Mouse (Mus musculus) neural tube, embryonic 13.5 days (tissue): ENCODE results near the gene AC129217.1. TPM values are rescaled to one million over a fixed set of nuclear protein-coding genes. Genes with fewer than 3 reads are reported as not detected.
"Not testable (repeated sequence)": the region's sequence is repeated elsewhere in the genome, so short reads cannot be mapped to it uniquely, and the experiment has no call there.

Source experiments
- ATAC-seq: fragments of 200-750 bp; cut with Nextera tagmentation; 2 replicates; pipeline ENCODE4 v1.8.0; 2017; ENCODE audit warnings: low read depth, mild to moderate bottlenecking, moderate TSS enrichment, moderate library complexity
- H3K27ac ChIP-seq: fragments of 300-500 bp; sonication (generic); replicated peaks from 2 replicates; pipeline ENCODE4 v1.5.1; 2015; ENCODE audit warnings: moderate library complexity, mild to moderate bottlenecking, inconsistent platforms
- H3K27me3 ChIP-seq: fragments of 300-500 bp; sonication (generic); 2 replicates; pipeline ENCODE4 v1.6.1; 2015; ENCODE audit warnings: mild to moderate bottlenecking, inconsistent platforms
- H3K36me3 ChIP-seq: fragments of 300-500 bp; sonication (generic); 2 replicates; pipeline ENCODE4 v1.6.1; 2015; ENCODE audit warnings: mild to moderate bottlenecking, inconsistent platforms
- H3K4me1 ChIP-seq: fragments of 300-500 bp; sonication (generic); replicated peaks from 2 replicates; pipeline ENCODE4 v1.6.1; 2015; ENCODE audit warnings: inconsistent platforms
- H3K4me2 ChIP-seq: fragments of 300-500 bp; sonication (generic); 2 replicates; pipeline ENCODE4 v1.6.1; 2015; ENCODE audit warnings: inconsistent platforms, mild to moderate bottlenecking, moderate library complexity
- H3K4me3 ChIP-seq: fragments of 300-500 bp; sonication (generic); 2 replicates; pipeline ENCODE4 v1.5.1; 2015; ENCODE audit warnings: mild to moderate bottlenecking, inconsistent platforms
- H3K9ac ChIP-seq: fragments of 300-500 bp; sonication (generic); 2 replicates; pipeline ENCODE4 v1.6.1; 2015; ENCODE audit warnings: moderate library complexity, mild to moderate bottlenecking, inconsistent platforms
- H3K9me3 ChIP-seq: fragments of 300-500 bp; sonication (generic); 2 replicates; pipeline ENCODE4 v1.6.1; 2016; ENCODE audit warnings: inconsistent platforms
- WGBS: fragments of 180-500 bp; shearing (Covaris S2); methylation state at CpG from one replicate; pipeline ENCODE4 v1.1.7; 2015; 5-methylcytosine and 5-hydroxymethylcytosine counted together
- polyA plus RNA-seq: library from polyadenylated mRNA; unstranded; fragments of >200 nt; fragmentation: Nextera tagmentation; extraction: Ambion mirVana; gene quantifications from 2 replicates; pipeline ENCODE4 v1.2.1, GENCODE M21; 2015

Gene AC129217.1
- polyA plus RNA-seq, 1 experiment from 2014 or later, result not detected

DNA sequence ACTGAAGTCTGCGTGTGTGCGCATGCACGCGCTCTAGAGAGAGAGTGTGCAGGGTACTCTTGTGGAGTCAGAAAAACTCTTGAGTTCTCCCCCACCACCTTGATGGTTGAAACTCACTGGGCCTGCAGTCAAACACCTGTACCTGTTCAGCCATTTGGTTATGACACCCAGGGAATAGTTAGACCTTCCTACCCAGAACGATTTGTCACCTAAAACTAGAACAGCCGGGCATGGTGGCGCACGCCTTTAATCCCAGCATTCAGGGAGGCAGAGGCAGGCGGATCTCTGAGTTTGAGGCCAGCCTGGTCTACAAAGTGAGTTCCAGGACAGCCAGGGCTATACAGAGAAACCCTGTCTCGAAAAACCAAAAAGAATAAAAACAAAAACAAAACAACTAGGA, 6.8 kb downstream of the AC129217.1 start:
- peak overlapping the region; percentile 70 for H3K4me3 ChIP-seq
- ATAC-seq, result not testable (repeated sequence)
- 98% methylated on average over 10 of the region's 10 CpGs for WGBS

GRCm38 (mm10) chr19:8837251-8837791, 7.7 kb downstream of the AC129217.1 start, which contains the start of gene Bscl2:
Bscl2 (plus strand) TSS chr19:8837467.
- H3K4me3 ChIP-seq, result peak within 1 kb of the TSS; percentile 70
- H3K27me3 ChIP-seq, result no peaks in the 10 kb centered on the region
- peak within 1 kb of the TSS; percentile 77 for H3K4me2 ChIP-seq
- H3K27ac ChIP-seq, result peak within 1 kb of the TSS; percentile 99
- peak within 1 kb of the TSS; percentile 93 for H3K9ac ChIP-seq
- peak; percentile 71 for ATAC-seq
- no peaks in the 10 kb centered on the region for H3K9me3 ChIP-seq
- peaks cover 51% of the 10 kb centered on the region for H3K4me1 ChIP-seq
- under 1% methylated on average over 38 of the region's 38 CpGs for WGBS
- peaks cover 45% of the 10 kb centered on the region for H3K36me3 ChIP-seq

More for the DNA sequence above, 6.8 kb downstream of the AC129217.1 start:
- Histone ChIP-seq H3K27ac (peak overlapping the region; percentile 99), H3K4me1 (peaks cover 44% of the 10 kb centered on the region), H3K4me2 (peak overlapping the region; percentile 77), H3K36me3 (peaks cover 53% of the 10 kb centered on the region)
- H3K27me3 ChIP-seq, H3K9me3 ChIP-seq, H3K9ac ChIP-seq: not testable (repeated sequence)

- Histone ChIP-seq H3K4me2 (peak overlapping the region; percentile 77), H3K4me1 (peaks cover 51% of the 10 kb centered on the region), H3K36me3 (peaks cover 44% of the 10 kb centered on the region), H3K9me3 (no peaks in the 10 kb centered on the region), H3K4me3 (peak overlapping the region; percentile 70), H3K9ac (peak overlapping the region; percentile 93), H3K27me3 (no peaks in the 10 kb centered on the region), H3K27ac (peak overlapping the region; percentile 99)
- peak; percentile 26 for ATAC-seq
- 16% methylated on average over 15 of the region's 15 CpGs for WGBS
Measured at GRCm38 (mm10) chr19:8838041-8838730, 8.6 kb downstream of the AC129217.1 start.

GRCm38 (mm10) chr19:8839103-8839907, 9.7 kb downstream of the AC129217.1 start, which contains the start of gene Gng3:
Gng3 (minus strand) TSS chr19:8839194.
- H3K4me2 ChIP-seq, result peak within 1 kb of the TSS; percentile 77
- H3K4me3 ChIP-seq, result peak within 1 kb of the TSS; percentile 70
- peaks cover 51% of the 10 kb centered on the region for H3K4me1 ChIP-seq
- 37% methylated on average over 11 of the region's 11 CpGs for WGBS
- H3K9me3 ChIP-seq, result no peaks in the 10 kb centered on the region
- peak within 1 kb of the TSS; percentile 99 for H3K27ac ChIP-seq
- no peaks in the 10 kb centered on the region for H3K27me3 ChIP-seq
- peak within 1 kb of the TSS; percentile 93 for H3K9ac ChIP-seq
- H3K36me3 ChIP-seq, result peaks cover 40% of the 10 kb centered on the region
- ATAC-seq, result peak; percentile 90

GRCm38 (mm10) chr19:8839908-8840791, 10.6 kb downstream of the AC129217.1 start:
- no peak for ATAC-seq
- peak overlapping the region; percentile 70 for H3K4me3 ChIP-seq

DNA sequence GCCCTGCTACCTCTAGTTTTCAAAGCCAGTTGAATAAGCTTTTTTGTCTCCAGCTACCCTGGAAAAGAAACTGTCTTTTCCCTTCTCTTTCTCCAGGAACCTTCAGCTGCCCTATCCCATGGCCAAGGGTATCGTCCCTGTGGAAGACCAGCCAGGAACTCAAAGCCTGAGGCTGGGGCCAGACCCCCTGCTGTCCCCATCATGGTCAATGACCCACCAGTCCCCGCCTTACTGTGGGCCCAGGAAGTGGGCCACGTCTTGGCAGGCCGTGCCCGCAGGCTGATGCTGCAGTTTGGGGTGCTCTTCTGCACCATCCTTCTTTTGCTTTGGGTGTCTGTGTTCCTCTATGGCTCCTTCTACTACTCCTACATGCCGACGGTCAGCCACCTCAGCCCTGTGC, 11.4 kb downstream of the AC129217.1 start:
- no peaks in the 10 kb centered on the region for H3K27me3 ChIP-seq
- peak overlapping the region; percentile 93 for H3K9ac ChIP-seq
- peak overlapping the region; percentile 77 for H3K4me2 ChIP-seq
- H3K4me3 ChIP-seq, result peak overlapping the region; percentile 70
- peaks cover 51% of the 10 kb centered on the region for H3K4me1 ChIP-seq
- H3K9me3 ChIP-seq, result no peaks in the 10 kb centered on the region
- ATAC-seq, result no peak
- H3K36me3 ChIP-seq, result peaks cover 36% of the 10 kb centered on the region
- H3K27ac ChIP-seq, result peak overlapping the region; percentile 99; the same call in 1 of the 2 replicates
- WGBS, result 91% methylated on average over 7 of the region's 7 CpGs

More at GRCm38 (mm10) chr19:8839908-8840791, 10.6 kb downstream of the AC129217.1 start:
- peaks cover 51% of the 10 kb centered on the region for H3K4me1 ChIP-seq
- H3K9ac ChIP-seq, result peak overlapping the region; percentile 93
- H3K4me2 ChIP-seq, result peak overlapping the region; percentile 77
- H3K27me3 ChIP-seq, result no peaks in the 10 kb centered on the region
- H3K36me3 ChIP-seq, result peaks cover 35% of the 10 kb centered on the region
- H3K9me3 ChIP-seq, result no peaks in the 10 kb centered on the region
- WGBS, result 13% methylated on average over 29 of the region's 29 CpGs
- H3K27ac ChIP-seq, result peak overlapping the region; percentile 99

GRCm38 (mm10) chr19:8842961-8843360, 13.4 kb downstream of the AC129217.1 start:
- no peak overlapping the region for H3K27ac ChIP-seq
- 89% methylated on average over 6 of the region's 6 CpGs for WGBS
- peaks cover 38% of the 10 kb centered on the region for H3K4me1 ChIP-seq
- H3K4me3 ChIP-seq, result no peak overlapping the region
- no peaks in the 10 kb centered on the region for H3K27me3 ChIP-seq
- H3K9ac ChIP-seq, result no peak overlapping the region
- H3K36me3 ChIP-seq, result peaks cover 52% of the 10 kb centered on the region
- H3K4me2 ChIP-seq, result no peak overlapping the region
- H3K9me3 ChIP-seq, result no peaks in the 10 kb centered on the region
- no peak for ATAC-seq

DNA sequence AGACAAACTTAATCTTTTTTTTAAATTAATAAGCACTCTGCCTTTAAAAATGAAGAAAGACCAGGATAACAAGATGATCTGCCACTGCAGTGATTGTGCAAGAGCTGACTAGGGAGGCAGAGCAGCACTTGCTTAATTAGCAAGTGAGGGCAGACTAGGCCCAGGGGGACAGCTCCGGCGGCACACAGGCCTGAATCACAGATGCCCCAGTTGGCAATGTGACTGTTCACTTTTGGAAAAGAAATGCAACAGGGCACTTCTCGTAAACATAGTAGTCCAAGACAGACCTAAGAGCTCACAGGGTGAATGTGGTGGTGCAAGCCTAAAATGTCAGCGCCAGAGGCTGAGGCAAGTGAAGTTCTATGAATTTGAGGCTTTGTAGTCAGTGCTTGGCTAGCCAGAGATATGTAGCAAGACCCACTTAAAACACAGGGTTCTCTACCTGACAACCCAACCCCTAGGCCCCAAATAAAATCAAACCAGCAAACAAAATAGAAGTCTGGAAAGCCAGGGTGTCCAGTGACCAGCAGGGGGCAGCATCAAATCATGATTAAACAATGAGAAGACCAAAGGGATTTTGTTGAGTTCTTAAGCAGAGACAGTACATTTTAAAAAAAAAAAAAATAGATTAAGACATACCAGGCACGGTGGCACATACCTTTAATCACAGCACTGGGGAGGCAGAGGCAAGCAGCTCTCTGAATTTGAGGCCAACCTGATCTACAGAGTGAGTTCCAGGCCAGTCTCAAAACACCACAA, 15.0 kb downstream of the AC129217.1 start:
- ATAC-seq, result no peak
- H3K9me3 ChIP-seq, result no peaks in the 10 kb centered on the region
- no peak overlapping the region for H3K27ac ChIP-seq
- no peak overlapping the region for H3K4me2 ChIP-seq
- H3K27me3 ChIP-seq, result no peaks in the 10 kb centered on the region
- 61% methylated on average over 5 of the region's 5 CpGs for WGBS
- H3K9ac ChIP-seq, result no peak overlapping the region
- peaks cover 25% of the 10 kb centered on the region for H3K4me1 ChIP-seq
- no peak overlapping the region for H3K4me3 ChIP-seq
- H3K36me3 ChIP-seq, result peaks cover 66% of the 10 kb centered on the region

DNA sequence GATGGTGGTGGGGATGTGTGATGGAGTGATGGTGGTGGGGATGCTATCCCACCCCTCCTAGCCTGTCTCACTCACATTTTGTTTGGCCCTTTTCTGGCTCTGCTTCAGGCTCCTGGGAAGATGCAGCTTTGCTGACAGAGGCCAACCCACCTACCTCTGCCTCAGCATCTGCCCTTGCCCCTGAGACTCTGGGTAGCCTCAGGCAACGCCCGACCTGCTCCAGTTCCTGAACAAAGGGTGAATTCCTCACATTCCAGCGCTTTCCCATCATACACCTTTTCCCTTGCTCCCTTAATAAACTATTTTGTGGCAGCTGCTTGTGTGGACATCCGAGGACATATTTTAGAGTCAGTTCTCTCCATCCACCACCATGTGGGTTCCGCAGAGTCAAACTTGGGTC, 18.8 kb downstream of the AC129217.1 start:
- ATAC-seq, result no peak
- no peak overlapping the region for H3K4me2 ChIP-seq
- WGBS, result 86% methylated on average over 5 of the region's 5 CpGs
- H3K9me3 ChIP-seq, result no peaks in the 10 kb centered on the region
- no peak overlapping the region for H3K4me3 ChIP-seq
- peaks cover 53% of the 10 kb centered on the region for H3K36me3 ChIP-seq
- no peak overlapping the region for H3K27ac ChIP-seq
- H3K9ac ChIP-seq, result 0 out of 2 replicates have a peak overlapping the region, but pooled peaks have one; percentile 0
- H3K27me3 ChIP-seq, result no peaks in the 10 kb centered on the region
- no peaks in the 10 kb centered on the region for H3K4me1 ChIP-seq

DNA sequence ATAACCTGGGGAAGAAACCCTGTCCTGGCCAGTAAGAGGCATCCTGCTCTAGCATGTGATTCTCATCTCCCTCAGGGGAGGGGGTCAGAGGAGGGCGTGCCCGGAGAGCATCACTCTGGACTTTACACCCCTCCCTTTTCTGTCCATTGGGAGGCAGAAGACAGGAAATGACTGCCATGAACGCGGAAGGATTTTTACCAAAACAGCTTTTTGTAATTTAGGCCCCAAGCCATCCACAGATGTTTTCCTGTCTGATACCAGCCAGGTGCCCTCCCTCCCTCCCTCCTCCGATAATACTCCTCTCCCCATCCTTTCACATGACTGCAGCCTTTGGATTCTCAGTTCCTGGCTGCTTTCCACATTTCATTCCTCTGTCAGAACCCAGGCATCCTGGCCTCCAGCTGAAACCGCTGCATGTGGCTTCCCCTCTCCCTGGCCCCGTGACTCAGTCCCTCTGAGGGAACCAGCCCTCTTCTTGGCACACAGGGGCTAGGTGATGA, 20.9 kb downstream of the AC129217.1 start, which contains the start of gene Lrrn4cl:
Gene Lrrn4cl, plus strand, starts transcription at position 367 of the 500 bp plus-strand sequence.
- H3K9me3 ChIP-seq, result no peaks in the 10 kb centered on the region
- no peak within 1 kb of the TSS for H3K4me3 ChIP-seq
- 38% methylated on average over 7 of the region's 7 CpGs for WGBS
- no peaks in the 10 kb centered on the region for H3K27me3 ChIP-seq
- 0 out of 2 replicates have a peak within 1 kb of the TSS, but pooled peaks have one; percentile 43 for H3K9ac ChIP-seq
- peaks cover 40% of the 10 kb centered on the region for H3K36me3 ChIP-seq
- H3K4me1 ChIP-seq, result no peaks in the 10 kb centered on the region
- H3K27ac ChIP-seq, result no peak within 1 kb of the TSS
- no peak within 1 kb of the TSS for H3K4me2 ChIP-seq
- no peak for ATAC-seq
